Mouse (Mus musculus): ENCODE results near the gene Ppp4r1.

GRCm38 (mm10) chr17:65884061-65884669 is 101.8 kb downstream of the Ppp4r1 start:
- TF ChIP-seq CTCF (IDR thresholded peaks at IDR 0.05) = no peak
- no peak for TF ChIP-seq POLR2A (IDR thresholded peaks at IDR 0.05; ENCODE audit: insufficient read depth, low read depth, low read length)

Data from heart, adult 2 months (tissue).